Mouse (Mus musculus) lung, embryonic 14.5 days (tissue): ENCODE measurements around the gene Slc10a7. TPM values are rescaled to one million over a fixed set of nuclear protein-coding genes. Genes with fewer than 3 reads are reported as not detected.

Experiments
- ATAC-seq: fragments of 200-750 bp; cut with Nextera tagmentation; 2 replicates; pipeline ENCODE4 v1.8.0; 2017; ENCODE audit warnings: mild to moderate bottlenecking, moderate TSS enrichment, moderate library complexity; ENCODE audit not compliant: insufficient read depth
- DNase-seq: peaks from one replicate; pipeline ENCODE4 v3.0.0-alpha.2; 2015
- H3K27ac ChIP-seq: fragments of 300-500 bp; sonication (generic); 2 replicates; pipeline ENCODE4 v1.5.1; 2014; ENCODE audit warnings: low read depth, mild to moderate bottlenecking, moderate library complexity
- H3K27me3 ChIP-seq: fragments of 300-500 bp; sonication (generic); 2 replicates; pipeline ENCODE4 v1.6.1; 2014; ENCODE audit warnings: low read length, control low read depth; ENCODE audit not compliant: insufficient read depth
- H3K36me3 ChIP-seq: fragments of 300-500 bp; sonication (generic); 2 replicates; pipeline ENCODE4 v1.6.1; 2014; ENCODE audit warnings: control low read depth; ENCODE audit not compliant: insufficient read depth
- H3K4me1 ChIP-seq: fragments of 300-500 bp; sonication (generic); 2 replicates; pipeline ENCODE4 v1.6.1; 2014; ENCODE audit warnings: antibody characterized with exemption, control low read depth; ENCODE audit not compliant: insufficient read depth
- H3K4me2 ChIP-seq: fragments of 300-500 bp; sonication (generic); 2 replicates; pipeline ENCODE4 v1.6.1; 2014; ENCODE audit warnings: mild to moderate bottlenecking
- H3K4me3 ChIP-seq: fragments of 300-500 bp; sonication (generic); 2 replicates; pipeline ENCODE4 v1.5.1; 2014; ENCODE audit warnings: low read depth, low read length
- H3K9ac ChIP-seq: fragments of 300-500 bp; sonication (generic); 2 replicates; pipeline ENCODE4 v1.6.1; 2014
- H3K9me3 ChIP-seq: fragments of 300-500 bp; sonication (generic); 2 replicates; pipeline ENCODE4 v1.6.1; 2016; ENCODE audit warnings: low read depth, low read length, control low read depth
- CTCF ChIP-seq: IDR thresholded peaks from 2 replicates; pipeline ENCODE4 v1.5.1; 2016; ENCODE audit warnings: antibody characterized with exemption, low read depth
- WGBS: fragments of 180-500 bp; shearing (Covaris S2); extraction: QIAGEN DNeasy Blood & Tissue Kit; methylation state at CpG from one replicate; pipeline ENCODE4 v1.1.7; 2014; 5-methylcytosine and 5-hydroxymethylcytosine counted together
- polyA plus RNA-seq: library from polyadenylated mRNA; unstranded; fragments of >200 nt; fragmentation: Nextera tagmentation; extraction: Ambion mirVana; gene quantifications from 2 replicates; pipeline ENCODE4 v1.2.1, GENCODE M21; 2014

The Slc10a7 gene
- polyA plus RNA-seq, 1 experiment from 2014 or later, result 12.1 TPM

DNA sequence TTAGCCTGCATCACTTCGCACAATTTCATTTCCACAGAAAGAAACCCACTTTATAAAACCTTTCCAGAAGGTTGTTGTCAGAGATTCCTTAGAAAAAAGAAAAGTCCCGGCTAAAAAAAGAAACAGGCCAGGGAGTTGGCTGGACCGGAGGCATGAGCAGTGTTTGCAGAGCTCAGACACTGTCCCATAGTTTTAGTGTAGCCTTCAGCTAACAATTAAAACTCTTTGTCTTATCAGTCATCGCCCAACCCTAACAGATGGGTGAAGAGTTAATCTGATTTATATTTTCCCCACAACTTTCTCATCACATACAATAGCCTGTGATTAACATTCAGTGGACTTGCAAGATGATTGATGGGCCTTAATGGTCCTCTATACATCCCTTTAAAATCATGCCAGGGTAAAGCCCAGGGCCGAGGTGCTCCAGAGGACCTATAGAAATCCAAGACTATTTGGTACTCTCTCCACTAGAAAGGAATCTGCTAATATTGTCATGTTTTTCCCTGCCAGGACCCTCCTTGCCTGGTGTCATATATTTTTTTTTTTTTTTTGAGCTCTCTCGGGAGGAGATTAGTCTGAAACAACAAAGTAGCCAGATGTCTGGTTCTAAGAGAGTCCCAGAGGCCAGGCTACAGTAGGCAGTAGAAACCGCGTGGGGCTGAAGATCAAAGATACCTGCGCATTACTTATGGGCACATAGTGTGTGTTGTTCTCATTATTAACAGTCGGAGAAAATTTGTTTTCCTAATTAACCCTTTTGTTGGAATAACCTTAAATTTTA lies 41.0 kb downstream of the Slc10a7 start:
- H3K9ac ChIP-seq, result no peak overlapping the region
- no peaks in the 10 kb centered on the region for H3K9me3 ChIP-seq
- no peaks in the 10 kb centered on the region for H3K27me3 ChIP-seq
- H3K4me1 ChIP-seq, result no peaks in the 10 kb centered on the region
- H3K27ac ChIP-seq, result no peak overlapping the region
- H3K4me3 ChIP-seq, result no peak overlapping the region
- no peak for TF ChIP-seq CTCF
- H3K4me2 ChIP-seq, result no peak overlapping the region
- ATAC-seq, result no peak
- WGBS, result 53% methylated on average over 10 of the region's 10 CpGs
- no peak for DNase-seq
- no peaks in the 10 kb centered on the region; the same call in 1 of the 2 replicates for H3K36me3 ChIP-seq

DNA sequence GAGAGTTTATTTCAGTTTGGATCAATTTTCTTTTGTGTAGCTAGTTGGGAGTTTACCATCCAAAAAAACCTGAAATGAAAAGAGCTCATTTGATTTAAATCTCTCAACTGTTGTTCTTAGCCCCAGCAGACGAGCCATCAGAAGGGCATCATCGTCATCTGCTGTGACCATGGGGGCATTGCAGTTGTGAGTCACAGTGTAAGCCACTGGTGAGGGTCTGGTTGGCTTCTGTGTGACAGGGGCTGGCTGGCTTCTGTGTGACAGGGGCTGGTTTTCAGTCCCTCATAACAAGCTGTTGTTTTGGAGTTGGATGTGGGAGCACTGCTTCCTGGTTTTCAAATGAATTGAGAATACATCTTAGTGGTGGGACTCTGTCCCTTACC lies 41.6 kb downstream of the Slc10a7 start:
- no peaks in the 10 kb centered on the region for H3K27me3 ChIP-seq
- H3K4me3 ChIP-seq, result no peak overlapping the region
- DNase-seq (no peak), ATAC-seq (no peak)
- H3K9ac ChIP-seq, result no peak overlapping the region
- 76% methylated on average over 2 of the region's 2 CpGs for WGBS
- TF ChIP-seq CTCF, result no peak
- no peaks in the 10 kb centered on the region for H3K9me3 ChIP-seq
- H3K27ac ChIP-seq, result no peak overlapping the region
- H3K4me2 ChIP-seq, result no peak overlapping the region
- no peaks in the 10 kb centered on the region for H3K4me1 ChIP-seq
- H3K36me3 ChIP-seq, result no peaks in the 10 kb centered on the region; the same call in 1 of the 2 replicates

DNA sequence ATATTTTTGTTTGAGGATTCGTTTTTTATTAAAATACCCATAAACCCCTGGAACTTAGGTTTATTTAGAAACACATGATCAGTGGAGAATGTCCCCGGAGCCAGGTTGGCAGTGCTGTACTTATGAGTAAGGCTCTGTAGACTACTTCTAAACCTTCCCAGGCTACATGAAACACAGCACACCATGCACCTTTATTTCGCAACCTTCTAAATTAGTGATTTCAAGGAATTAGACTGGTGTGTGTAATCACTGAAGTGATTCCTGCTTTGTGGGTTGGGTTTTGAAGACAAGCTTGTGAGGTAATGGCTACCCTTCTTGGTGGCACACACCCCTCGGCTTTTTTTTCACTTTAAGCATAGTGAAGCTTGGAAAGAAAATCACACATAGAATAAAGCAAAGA lies 46.7 kb downstream of the Slc10a7 start:
- no peak for TF ChIP-seq CTCF
- Histone ChIP-seq H3K4me2 (no peak overlapping the region), H3K36me3 (no peaks in the 10 kb centered on the region), H3K27me3 (no peaks in the 10 kb centered on the region), H3K9ac (no peak overlapping the region), H3K4me1 (no peaks in the 10 kb centered on the region), H3K27ac (no peak overlapping the region), H3K9me3 (no peaks in the 10 kb centered on the region), H3K4me3 (no peak overlapping the region)
- WGBS, result 85% methylated on average over 4 of the region's 4 CpGs
- DNase-seq, result no peak
- ATAC-seq, result no peak

DNA sequence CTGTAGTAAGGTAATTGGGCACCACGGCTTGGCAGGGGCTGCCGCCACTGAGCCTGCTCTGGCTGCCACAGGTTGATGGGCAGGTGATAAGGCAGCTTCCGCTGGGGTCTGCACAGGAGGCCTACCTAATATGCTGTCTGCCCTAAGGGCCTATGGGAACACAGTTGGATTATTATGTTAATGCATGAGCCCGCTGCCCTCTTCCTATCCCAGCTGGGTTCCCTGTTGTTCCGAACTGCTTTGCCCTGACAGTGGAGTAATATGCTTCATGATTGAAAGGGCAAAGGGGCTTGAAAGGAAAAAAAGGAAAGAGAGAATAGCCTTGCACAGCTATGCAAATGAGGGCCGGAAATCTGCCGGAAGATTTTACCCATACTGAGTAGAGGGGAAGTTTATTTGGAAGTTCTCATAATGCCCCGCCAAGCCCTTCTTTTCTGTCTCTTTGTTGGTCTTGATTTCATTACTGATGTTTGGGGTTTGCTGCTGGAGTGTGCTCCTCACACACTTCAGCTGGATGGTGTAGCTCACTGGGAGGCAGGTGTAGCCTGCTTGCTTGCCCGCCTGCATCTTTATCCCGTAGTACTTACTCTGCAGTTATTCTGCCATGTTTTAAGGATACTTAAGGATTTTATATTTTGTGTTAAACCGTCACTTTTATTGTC lies 47.8 kb downstream of the Slc10a7 start:
- H3K27me3 ChIP-seq, result no peaks in the 10 kb centered on the region
- TF ChIP-seq CTCF, result no peak
- no peak overlapping the region for H3K27ac ChIP-seq
- H3K4me3 ChIP-seq, result no peak overlapping the region
- H3K9me3 ChIP-seq, result no peaks in the 10 kb centered on the region; the same call in 1 of the 2 replicates
- DNase-seq, result no peak
- WGBS, result 80% methylated on average over 11 of the region's 11 CpGs
- H3K4me1 ChIP-seq, result no peaks in the 10 kb centered on the region
- no peaks in the 10 kb centered on the region for H3K36me3 ChIP-seq
- no peak overlapping the region for H3K9ac ChIP-seq
- ATAC-seq, result no peak
- H3K4me2 ChIP-seq, result no peak overlapping the region

DNA sequence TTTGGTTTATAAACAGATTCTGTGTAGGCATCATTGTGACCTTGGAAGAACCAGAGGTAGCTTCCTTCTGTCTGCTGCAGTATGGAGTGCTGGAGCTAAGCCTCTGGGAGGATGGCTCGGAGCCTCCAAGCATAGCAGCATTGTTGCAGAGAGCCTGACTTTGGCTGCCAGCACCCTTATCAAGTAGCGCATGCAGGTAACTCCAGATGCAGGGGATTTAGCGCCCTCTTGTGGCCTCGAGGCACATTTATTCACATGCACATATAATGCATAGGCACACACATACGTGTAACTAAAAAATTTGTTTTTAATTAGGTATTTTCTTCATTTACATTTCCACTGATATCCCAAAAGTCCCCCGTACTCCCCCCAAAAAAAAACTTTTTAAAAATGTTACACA lies 52.5 kb downstream of the Slc10a7 start:
- no peaks in the 10 kb centered on the region for H3K4me1 ChIP-seq
- 81% methylated on average over 6 of the region's 6 CpGs for WGBS
- H3K4me2 ChIP-seq, result no peak overlapping the region
- H3K36me3 ChIP-seq, result no peaks in the 10 kb centered on the region
- no peaks in the 10 kb centered on the region; the same call in 1 of the 2 replicates for H3K9me3 ChIP-seq
- TF ChIP-seq CTCF, result peak; percentile 45
- H3K9ac ChIP-seq, result no peak overlapping the region
- DNase-seq (no peak), ATAC-seq (no peak)
- H3K27ac ChIP-seq, result no peak overlapping the region
- H3K27me3 ChIP-seq, result no peaks in the 10 kb centered on the region
- no peak overlapping the region for H3K4me3 ChIP-seq

DNA sequence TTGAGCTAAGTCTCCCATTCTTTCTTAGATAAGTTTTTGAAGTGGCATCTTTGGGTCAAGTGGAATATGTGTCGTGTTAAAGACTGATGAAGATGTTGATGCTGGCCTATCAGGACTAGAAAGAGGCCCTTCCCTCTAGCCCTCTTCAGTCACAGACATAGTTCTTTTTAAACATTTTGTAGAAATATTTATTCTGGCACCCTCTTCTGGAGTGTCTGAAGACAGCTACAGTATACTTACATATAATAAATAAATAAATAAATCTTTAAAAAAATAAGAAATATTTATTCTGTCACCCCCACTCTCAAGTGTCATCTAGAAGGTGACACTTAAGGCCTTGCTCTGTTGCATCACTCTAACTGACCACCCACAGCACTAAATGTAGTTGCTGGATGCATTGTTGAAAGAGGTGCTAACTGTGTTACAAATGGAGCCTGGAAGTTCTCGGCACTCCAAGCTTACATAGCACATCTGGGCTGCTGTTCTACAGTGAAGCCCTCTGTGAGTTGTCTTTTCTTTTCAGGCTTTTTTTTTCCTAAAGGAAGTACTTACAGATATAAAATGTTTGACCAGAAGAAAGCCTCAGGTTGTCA lies 54.4 kb downstream of the Slc10a7 start:
- ATAC-seq, result peak; percentile 83
- Histone ChIP-seq H3K9ac (no peak overlapping the region), H3K27ac (peak overlapping the region; percentile 13; the same call in 1 of the 2 replicates), H3K9me3 (no peaks in the 10 kb centered on the region; the same call in 1 of the 2 replicates), H3K4me1 (no peaks in the 10 kb centered on the region), H3K4me3 (no peak overlapping the region), H3K4me2 (no peak overlapping the region), H3K27me3 (no peaks in the 10 kb centered on the region), H3K36me3 (no peaks in the 10 kb centered on the region)
- peak; percentile 71 for DNase-seq
- 23% methylated on average over 2 of the region's 2 CpGs for WGBS
- TF ChIP-seq CTCF, result no peak

DNA sequence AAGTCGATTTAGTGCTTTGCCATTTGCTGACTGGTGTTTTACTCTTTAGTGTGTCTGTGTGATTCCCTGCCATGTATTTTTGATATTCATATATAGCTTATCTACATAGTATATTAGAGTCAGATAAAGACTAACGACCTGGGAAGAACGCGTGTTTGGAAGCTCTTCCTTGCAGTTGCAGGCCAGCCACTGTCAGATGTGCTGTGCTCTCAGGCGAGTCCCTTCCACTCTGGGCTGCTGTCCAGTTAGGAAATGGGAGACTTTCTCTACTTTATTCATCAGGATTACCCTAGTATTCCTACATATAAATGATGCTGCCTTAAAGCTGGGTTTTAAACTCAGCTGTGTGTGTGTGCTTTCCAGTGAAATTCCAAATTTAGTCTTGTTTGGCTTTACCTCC lies 55.1 kb downstream of the Slc10a7 start:
- H3K27me3 ChIP-seq, result no peaks in the 10 kb centered on the region
- ATAC-seq (peak; percentile 67; the same call in 1 of the 2 replicates), DNase-seq (peak; percentile 72)
- no peaks in the 10 kb centered on the region; the same call in 1 of the 2 replicates for H3K9me3 ChIP-seq
- H3K4me1 ChIP-seq, result no peaks in the 10 kb centered on the region
- TF ChIP-seq CTCF, result no peak
- 42% methylated on average over 5 of the region's 5 CpGs for whole genome bisulfite sequencing
- H3K27ac ChIP-seq, result no peak overlapping the region
- H3K4me2 ChIP-seq, result no peak overlapping the region
- no peak overlapping the region for H3K9ac ChIP-seq
- H3K36me3 ChIP-seq, result no peaks in the 10 kb centered on the region
- H3K4me3 ChIP-seq, result no peak overlapping the region
